Mouse (Mus musculus) CD4-positive naive resting alpha-beta T cell, adult 76 days (primary cell): ENCODE results near the gene Klhl42. TPM values are rescaled to one million over a fixed set of nuclear protein-coding genes. Genes with fewer than 3 reads are reported as not detected.

ENCODE experiments used
- total RNA-seq: library from RNA; stranded (reverse); gene quantifications from one replicate; pipeline ENCODE4 v1.2.4, GENCODE M21; 2023

Klhl42 gene
- total RNA-seq = 8.0 TPM

GRCm38 (mm10) chr6:147091136-147092120 lies at the start of gene Klhl42:
Klhl42 (plus strand) TSS chr6:147091379.

DNA sequence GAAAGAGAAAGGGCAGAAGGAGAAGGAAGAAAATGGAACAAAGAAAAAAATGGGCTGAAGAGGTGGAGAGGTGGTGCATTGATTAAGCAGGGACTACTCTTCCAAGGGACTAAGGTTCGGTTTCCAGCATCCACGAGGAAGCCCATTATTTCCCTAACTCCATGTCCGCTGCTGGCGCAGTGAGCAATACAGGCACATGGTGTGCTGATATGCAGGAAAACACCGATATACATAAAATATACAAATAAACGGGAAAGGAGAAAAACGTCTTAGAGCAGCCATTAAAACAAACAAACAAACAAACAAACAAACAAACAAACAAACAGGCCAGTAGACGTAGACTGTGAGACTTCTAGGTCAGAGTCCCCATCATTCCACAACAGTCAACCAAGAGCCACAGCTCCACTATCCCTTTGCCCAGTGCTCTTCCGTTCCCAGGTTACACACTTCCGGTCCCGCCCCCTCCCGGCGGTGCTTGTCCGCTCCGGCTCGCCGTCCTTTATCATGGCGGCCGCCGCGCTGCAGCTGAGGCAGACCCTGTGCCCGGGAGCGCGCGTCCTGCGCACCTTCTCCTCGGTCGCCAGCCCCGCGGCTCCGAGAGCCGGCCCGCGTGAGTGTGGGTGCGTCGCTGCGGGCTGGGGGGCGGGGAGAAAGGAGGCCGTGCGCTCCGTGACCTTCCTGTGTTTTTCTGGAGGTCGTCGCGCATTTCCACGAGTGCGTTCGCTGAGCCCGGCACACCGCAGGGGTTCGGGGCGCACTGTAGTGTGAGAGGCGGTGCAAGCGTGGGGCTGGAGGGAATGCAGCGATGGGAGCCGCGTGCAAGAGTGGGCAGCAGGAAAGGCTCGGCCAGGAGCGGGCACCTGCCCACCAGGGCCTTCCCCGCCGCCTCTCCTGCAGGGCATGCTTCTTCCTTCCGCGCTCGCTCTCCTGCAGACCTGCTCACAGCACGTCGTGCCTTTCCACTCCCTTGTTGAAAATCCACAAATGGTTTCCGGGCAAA lies 48.6 kb upstream of the Klhl42 start, which contains the start of gene Mrps35:
TSS of gene Mrps35 (plus strand) at position 474 of the 1,000 bp plus-strand sequence.

GRCm38 (mm10) chr6:147086594-147087225 lies 4.5 kb upstream of the Klhl42 start, which contains the start of gene Mansc4:
Mansc4 (minus strand) TSS chr6:147087032.

Other genes starting within 250 kb of the Klhl42 start
- not detected for gene Smco2, start 241.3 kb upstream of the Klhl42 start, total RNA-seq
- 9.2 TPM for gene Ppfibp1, start 202.9 kb upstream of the Klhl42 start, total RNA-seq
- not detected for gene 1700034J05Rik, start 137.0 kb upstream of the Klhl42 start, total RNA-seq
- 0.35 TPM for gene Rep15, start 58.8 kb upstream of the Klhl42 start, total RNA-seq
- 57.7 TPM for gene Mrps35, start 48.6 kb upstream of the Klhl42 start, total RNA-seq
- not detected for gene Mansc4, start 4.3 kb upstream of the Klhl42 start, total RNA-seq
- gene Pthlh, start 172.8 kb downstream of the Klhl42 start, total RNA-seq = 0.94 TPM